In the genomic region with DNA sequence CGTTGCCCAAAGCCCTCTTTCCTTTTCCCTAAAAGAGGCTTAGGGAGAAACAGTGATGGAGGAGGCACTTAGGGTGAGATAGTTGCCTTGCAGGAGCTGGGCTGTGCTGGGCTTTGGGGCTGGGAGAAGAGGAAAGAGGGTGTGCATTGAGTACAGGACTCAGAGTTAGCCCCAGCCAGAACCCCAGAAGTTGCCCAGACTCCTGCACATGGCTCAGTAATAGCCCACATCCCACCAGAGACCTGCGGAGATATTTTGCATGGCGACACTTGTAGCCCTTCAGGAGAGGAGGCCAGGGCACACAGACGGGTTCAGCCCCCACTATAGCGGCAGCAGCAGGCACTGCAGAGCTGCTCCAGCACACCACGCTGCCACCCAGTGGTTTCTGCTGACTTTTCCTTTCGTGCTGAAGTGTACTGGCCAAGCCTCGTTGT, we compare ENCODE assay signal across 8 mouse cellular contexts.
A peak's percentile ranks its signal among the peaks of the same experiment; 100 is the strongest.
DNase-seq lines count a peak whose midpoint lies in the region; ATAC-seq and TF ChIP-seq lines count a peak whose summit lies in the region.

No protein-coding gene starts in this region.

- H3K4me1 ChIP-seq in ES-E14 (ENCODE audit: control insufficient read depth in 2 of 2, insufficient read depth in 2 of 2, low read length in 2 of 2, poor library complexity in 1 of 2): no peaks in the 10 kb centered on the region
- 0 out of 2 replicates have a peak, but pooled peaks cover 3% of the 10 kb centered on the region for H3K4me1 ChIP-seq in forebrain, embryonic 16.5 days (replicated peaks; ENCODE audit: control insufficient read depth, insufficient read depth, low read length)
- H3K4me1 ChIP-seq in hindbrain, embryonic 13.5 days (replicated peaks): 0 out of 2 replicates have a peak, but pooled peaks cover 3% of the 10 kb centered on the region
- H3K4me1 ChIP-seq in midbrain, embryonic 13.5 days (replicated peaks): peaks cover 6% of the 10 kb centered on the region
- H3K4me1 ChIP-seq in spleen, adult 2 months (ENCODE audit: control insufficient read depth, insufficient read depth, insufficient read length): no peaks in the 10 kb centered on the region; the same call in 1 of the 2 replicates

- H3K27me3 ChIP-seq in forebrain, embryonic 16.5 days (replicated peaks; ENCODE audit: control insufficient read depth, insufficient read depth, low read length): no peaks in the 10 kb centered on the region
- H3K27me3 ChIP-seq in hindbrain, embryonic 13.5 days: no peaks in the 10 kb centered on the region
- H3K27me3 ChIP-seq in midbrain, embryonic 13.5 days: no peaks in the 10 kb centered on the region
- H3K27me3 ChIP-seq in spleen, adult 2 months (ENCODE audit: control insufficient read depth, insufficient read depth, low read length): no peaks in the 10 kb centered on the region

- H3K4me2 ChIP-seq in forebrain, embryonic 16.5 days (ENCODE audit: low read length): peak overlapping the region; percentile 65
- H3K4me2 ChIP-seq in hindbrain, embryonic 13.5 days: peak overlapping the region; percentile 71
- H3K4me2 ChIP-seq in midbrain, embryonic 13.5 days (replicated peaks): peak overlapping the region; percentile 69

- no peak for TF ChIP-seq POLR2A in spleen, adult 2 months (IDR thresholded peaks at IDR 0.05; ENCODE audit: low read depth, low read length)

- 20% methylated on average over 8 of the region's 8 CpGs for WGBS in forebrain, embryonic 16.5 days
- 20% methylated on average over 8 of the region's 8 CpGs for WGBS in hindbrain, embryonic 13.5 days
- WGBS in midbrain, embryonic 13.5 days: 27% methylated on average over 8 of the region's 8 CpGs
- 20% methylated on average over 8 of the region's 8 CpGs for WGBS in spleen, adult 2 months

- peak overlapping the region; percentile 65 to 73 for H3K4me3 ChIP-seq in ES-E14 (ENCODE audit: insufficient read depth in 1 of 2, low read depth in 1 of 2, low read length in 2 of 2, poor library complexity in 1 of 2, severe bottlenecking in 1 of 2)
- peak overlapping the region; percentile 62 for H3K4me3 ChIP-seq in forebrain, embryonic 16.5 days (replicated peaks; ENCODE audit: low read length)
- peak overlapping the region; percentile 55 for H3K4me3 ChIP-seq in hindbrain, embryonic 13.5 days
- peak overlapping the region; percentile 58 for H3K4me3 ChIP-seq in midbrain, embryonic 13.5 days (replicated peaks)
- peak overlapping the region; percentile 53; the same call in 1 of the 2 replicates for H3K4me3 ChIP-seq in spleen, adult 2 months (ENCODE audit: extremely low read depth, insufficient read depth, insufficient read length)

- peak; percentile 85 for ATAC-seq in forebrain, embryonic 16.5 days
- peak; percentile 86 for ATAC-seq in hindbrain, embryonic 13.5 days (ENCODE audit: low FRiP score)
- peak; percentile 88 for ATAC-seq in midbrain, embryonic 13.5 days

- no peaks in the 10 kb centered on the region for H3K9me3 ChIP-seq in ES-E14 (ENCODE audit: control insufficient read depth, insufficient read depth, low read depth, low read length)
- no peaks in the 10 kb centered on the region for H3K9me3 ChIP-seq in forebrain, embryonic 16.5 days (ENCODE audit: control insufficient read depth, low read length)
- H3K9me3 ChIP-seq in hindbrain, embryonic 13.5 days: no peaks in the 10 kb centered on the region
- no peaks in the 10 kb centered on the region for H3K9me3 ChIP-seq in midbrain, embryonic 13.5 days

- no peak overlapping the region for H3K27ac ChIP-seq in ES-E14 (ENCODE audit: insufficient read depth, low read depth, low read length, poor library complexity, severe bottlenecking)
- H3K27ac ChIP-seq in forebrain, embryonic 16.5 days (ENCODE audit: low read length): no peak overlapping the region
- H3K27ac ChIP-seq in hindbrain, embryonic 13.5 days: no peak overlapping the region
- no peak overlapping the region for H3K27ac ChIP-seq in midbrain, embryonic 13.5 days
- H3K27ac ChIP-seq in spleen, adult 2 months (ENCODE audit: insufficient read depth, low read length): 0 out of 2 replicates have a peak overlapping the region, but pooled peaks have one; percentile 27

- peak; percentile 13; the same call in 1 of the 2 replicates for TF ChIP-seq CTCF in spleen, adult 2 months (IDR thresholded peaks at IDR 0.05; ENCODE audit: extremely low read depth, insufficient read depth, insufficient read length, insufficient replicate concordance)

- in situ Hi-C loops in ES-E14 (cut with MboI; ENCODE audit: low sequenced_read_pairs in 2 of 2, unreplicated experiment in 2 of 2): no loop called here

- H3K9ac ChIP-seq in ES-E14 (ENCODE audit: insufficient read depth, low read depth, low read length, poor library complexity, severe bottlenecking): no peak overlapping the region
- H3K9ac ChIP-seq in forebrain, embryonic 16.5 days (replicated peaks; ENCODE audit: low read depth, low read length): no peak overlapping the region; the same call in 1 of the 2 replicates
- no peak overlapping the region for H3K9ac ChIP-seq in hindbrain, embryonic 13.5 days
- H3K9ac ChIP-seq in midbrain, embryonic 13.5 days (replicated peaks): 0 out of 2 replicates have a peak overlapping the region, but pooled peaks have one; percentile 19

- peak; percentile 16 for DNase-seq in ES-E14 (ENCODE audit: low read depth, low spot score)
- DNase-seq in c-Kit-positive CD71-negative TER-119-negative erythroid progenitor cells, embryonic 14.5 days (ENCODE audit: low read depth): peak; percentile 18
- peak; percentile 31 to 60 for DNase-seq in left cerebral cortex, adult 18-20 months (ENCODE audit: low spot score in 2 of 2)
- DNase-seq in spleen, adult 2 months (ENCODE audit: low read depth in 1 of 2, low spot score in 2 of 2): peak; percentile 9 to 15
- DNase-seq in urinary bladder, postnatal 25 days (ENCODE audit: low spot score): no peak

- no peaks in the 10 kb centered on the region for H3K36me3 ChIP-seq in ES-E14 (ENCODE audit: control insufficient read depth, insufficient read depth, low read length, poor library complexity, severe bottlenecking)
- no peaks in the 10 kb centered on the region for H3K36me3 ChIP-seq in forebrain, embryonic 16.5 days (ENCODE audit: control insufficient read depth, insufficient read depth)
- no peaks in the 10 kb centered on the region for H3K36me3 ChIP-seq in hindbrain, embryonic 13.5 days
- H3K36me3 ChIP-seq in midbrain, embryonic 13.5 days: no peaks in the 10 kb centered on the region
- H3K36me3 ChIP-seq in spleen, adult 2 months (ENCODE audit: control insufficient read depth, insufficient read depth, low read length): no peaks in the 10 kb centered on the region

TF ChIP-seq in ES-E14, 5 proteins besides CTCF, POLR2A, EP300 and RAD21:
- TF ChIP-seq ZNF384 (IDR thresholded peaks at IDR 0.05; ENCODE audit: low read depth, low read length): 0 out of 2 replicates have a peak, but pooled peaks have one; percentile 17
- TF ChIP-seq HCFC1 (IDR thresholded peaks at IDR 0.05; ENCODE audit: borderline replicate concordance, insufficient read depth, low read length): no peak
- TF ChIP-seq ZC3H11A (IDR thresholded peaks at IDR 0.05; ENCODE audit: borderline replicate concordance, low read depth, low read length): 0 out of 2 replicates have a peak, but pooled peaks have one; percentile 9
- no peak for TF ChIP-seq MAFK (IDR thresholded peaks at IDR 0.05; ENCODE audit: insufficient read depth, low read depth, low read length)
- TF ChIP-seq CHD2 (IDR thresholded peaks at IDR 0.05; ENCODE audit: low read depth, low read length): no peak
